Mouse (Mus musculus) liver, embryonic 15.5 days (tissue): ENCODE measurements at regions not wholly inside any gene's neighbourhood (a gene's known extent, or its start where the extent isn't known, plus 50 kb on each side); places are given as distances from the start of the nearest gene placed in this dataset.

ENCODE experiments used
- ATAC-seq: fragments of 200-750 bp; cut with Nextera tagmentation; 2 replicates; pipeline ENCODE4 v1.8.0; 2017; ENCODE audit warnings: moderate number of reproducible peaks, mild to moderate bottlenecking, moderate library complexity; ENCODE audit not compliant: insufficient read depth
- H3K27ac ChIP-seq: fragments of 300-500 bp; sonication (generic); replicated peaks from 2 replicates; pipeline ENCODE4 v1.5.1; 2015; ENCODE audit warnings: mild to moderate bottlenecking, inconsistent platforms
- H3K27me3 ChIP-seq: fragments of 300-500 bp; sonication (generic); 2 replicates; pipeline ENCODE4 v1.6.1; 2015; ENCODE audit warnings: mild to moderate bottlenecking, inconsistent platforms
- H3K36me3 ChIP-seq: fragments of 300-500 bp; sonication (generic); replicated peaks from 2 replicates; pipeline ENCODE4 v1.6.1; 2015; ENCODE audit warnings: moderate library complexity, mild to moderate bottlenecking, inconsistent platforms
- H3K4me1 ChIP-seq: fragments of 300-500 bp; sonication (generic); replicated peaks from 2 replicates; pipeline ENCODE4 v1.6.1; 2015; ENCODE audit warnings: inconsistent platforms
- H3K4me2 ChIP-seq: fragments of 300-500 bp; sonication (generic); 2 replicates; pipeline ENCODE4 v1.6.1; 2015; ENCODE audit warnings: moderate library complexity, mild to moderate bottlenecking, inconsistent platforms
- H3K4me3 ChIP-seq: fragments of 300-500 bp; sonication (generic); replicated peaks from 2 replicates; pipeline ENCODE4 v1.5.1; 2015; ENCODE audit warnings: mild to moderate bottlenecking, inconsistent platforms
- H3K9ac ChIP-seq: fragments of 300-500 bp; sonication (generic); 2 replicates; pipeline ENCODE4 v1.6.1; 2015; ENCODE audit warnings: moderate library complexity, mild to moderate bottlenecking, inconsistent platforms
- H3K9me3 ChIP-seq: fragments of 300-500 bp; sonication (generic); replicated peaks from 2 replicates; pipeline ENCODE4 v1.6.1; 2016; ENCODE audit warnings: inconsistent platforms
- WGBS: fragments of 180-500 bp; shearing (Covaris S2); methylation state at CpG from one replicate; pipeline ENCODE4 v1.1.7; 2015; ENCODE audit warnings: mixed read lengths; ENCODE audit not compliant: insufficient replicate concordance; 5-methylcytosine and 5-hydroxymethylcytosine counted together

GRCm38 (mm10) chr10:84143674-84144343 lies 296.6 kb downstream of the Nuak1 start:
- no peak overlapping the region for H3K4me2 ChIP-seq
- H3K36me3 ChIP-seq = no peaks in the 10 kb centered on the region
- H3K27ac ChIP-seq = no peak overlapping the region
- no peak overlapping the region for H3K4me3 ChIP-seq
- H3K27me3 ChIP-seq = no peaks in the 10 kb centered on the region
- no peaks in the 10 kb centered on the region for H3K4me1 ChIP-seq
- H3K9me3 ChIP-seq = no peaks in the 10 kb centered on the region
- no peak for ATAC-seq
- WGBS = 43% methylated on average over 5 of the region's 5 CpGs
- H3K9ac ChIP-seq = no peak overlapping the region

- Histone ChIP-seq H3K27me3 (no peaks in the 10 kb centered on the region), H3K9ac (no peak overlapping the region), H3K4me1 (no peaks in the 10 kb centered on the region), H3K9me3 (no peaks in the 10 kb centered on the region), H3K4me2 (no peak overlapping the region), H3K27ac (no peak overlapping the region), H3K4me3 (no peak overlapping the region), H3K36me3 (no peaks in the 10 kb centered on the region)
- ATAC-seq = no peak
These were observed 296.1 kb downstream of the Nuak1 start for GRCm38 (mm10) chr10:84144344-84144687.

DNA sequence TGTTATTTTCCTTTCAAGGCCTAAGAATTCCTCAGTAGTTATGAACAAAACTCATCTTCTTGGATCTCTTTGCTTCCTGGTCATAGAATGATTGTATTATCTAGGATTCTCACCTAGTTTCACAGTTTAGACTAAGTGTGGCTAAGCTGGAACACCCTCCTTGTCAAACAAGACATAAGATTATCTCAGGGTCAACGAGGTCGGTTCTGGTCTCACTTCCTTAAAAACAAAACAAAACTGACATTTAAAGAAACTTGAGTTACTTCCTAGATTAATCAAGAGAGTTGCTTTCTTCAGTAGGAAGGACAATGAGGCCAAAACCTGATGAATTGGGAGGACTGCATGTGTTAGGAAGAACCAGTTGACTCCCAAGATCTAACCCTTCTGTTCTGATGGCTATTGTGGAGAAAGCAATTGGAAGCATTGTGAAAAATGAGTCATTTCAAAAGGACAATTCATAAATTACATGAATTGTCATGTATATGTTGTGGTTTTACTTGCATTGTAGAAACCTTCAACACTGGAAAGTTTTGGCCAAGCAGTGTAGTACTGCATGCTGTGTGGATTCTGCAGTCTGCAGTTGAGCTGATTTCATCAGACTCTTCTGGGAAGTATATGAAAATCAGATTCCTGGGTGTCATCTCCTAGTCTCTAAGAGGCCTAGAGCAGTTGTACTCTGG lies 293.0 kb downstream of the Nuak1 start:
- Histone ChIP-seq H3K4me3 (no peak overlapping the region), H3K36me3 (no peaks in the 10 kb centered on the region), H3K9ac (no peak overlapping the region), H3K4me1 (no peaks in the 10 kb centered on the region), H3K4me2 (no peak overlapping the region), H3K9me3 (no peaks in the 10 kb centered on the region), H3K27me3 (no peaks in the 10 kb centered on the region), H3K27ac (no peak overlapping the region)
- no peak for ATAC-seq
- WGBS = 22% methylated on average over 2 of the region's 2 CpGs

DNA sequence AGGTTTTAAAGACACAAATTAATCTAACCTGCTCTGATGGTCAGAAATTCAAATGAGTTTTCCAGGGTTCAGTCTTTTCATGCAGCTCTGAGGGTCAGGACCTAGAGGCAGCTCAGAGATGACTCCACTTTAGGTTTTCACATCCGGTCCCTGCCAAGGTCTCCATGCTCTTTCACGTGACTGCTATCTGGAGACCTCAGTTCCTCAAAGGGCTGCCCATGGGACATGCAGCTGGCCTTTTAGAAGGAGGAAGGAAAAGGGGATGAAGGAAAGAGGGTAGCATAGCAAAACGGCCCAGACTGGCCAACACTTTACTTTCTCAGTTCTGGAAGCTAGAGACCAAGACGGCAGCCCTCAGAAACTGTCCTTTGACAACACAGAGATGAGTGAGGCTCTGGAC lies 276.6 kb downstream of the Nuak1 start:
- Histone ChIP-seq H3K27ac (no peak overlapping the region), H3K9me3 (no peaks in the 10 kb centered on the region), H3K4me2 (no peak overlapping the region), H3K4me3 (no peak overlapping the region), H3K27me3 (no peaks in the 10 kb centered on the region), H3K9ac (no peak overlapping the region), H3K36me3 (no peaks in the 10 kb centered on the region), H3K4me1 (no peaks in the 10 kb centered on the region)
- ATAC-seq = no peak
- 32% methylated on average over 4 of the region's 4 CpGs for WGBS

DNA sequence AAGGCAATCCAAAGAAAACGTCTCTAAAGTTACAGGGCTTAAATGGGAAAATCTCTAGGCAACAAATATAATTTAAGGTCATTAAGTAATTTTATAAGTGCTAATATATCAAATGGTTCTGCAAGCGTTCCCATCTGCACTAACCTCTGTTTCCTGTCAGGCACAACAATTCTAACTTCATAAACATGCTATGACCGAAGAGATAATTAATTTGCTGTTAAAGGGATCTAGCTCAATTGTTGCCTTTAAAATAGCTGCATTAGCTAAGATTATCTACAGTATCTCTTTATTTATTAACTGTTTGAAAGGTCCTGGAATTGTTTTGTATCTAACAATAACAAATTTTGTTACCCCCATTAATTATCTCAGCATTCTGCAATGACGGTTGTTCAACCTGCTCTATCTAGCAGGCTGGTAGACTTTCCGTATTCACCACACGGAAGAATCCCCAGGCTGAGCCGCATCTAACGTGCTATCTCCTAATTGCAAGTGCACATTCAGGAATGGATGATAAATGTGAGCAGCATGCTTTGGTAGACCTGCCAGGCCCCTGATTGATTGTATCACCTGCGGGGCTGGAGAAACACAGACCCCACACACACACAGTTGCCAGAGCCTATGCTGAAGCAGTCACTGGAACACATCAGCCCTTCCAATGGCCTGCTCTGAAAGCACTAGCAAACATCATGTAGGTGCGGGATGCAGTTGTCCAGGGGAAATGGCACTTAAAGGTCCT lies 274.4 kb downstream of the Nuak1 start:
- ATAC-seq = no peak
- no peaks in the 10 kb centered on the region for H3K36me3 ChIP-seq
- no peaks in the 10 kb centered on the region for H3K27me3 ChIP-seq
- no peak overlapping the region for H3K27ac ChIP-seq
- 63% methylated on average over 10 of the region's 10 CpGs for WGBS
- no peak overlapping the region for H3K9ac ChIP-seq
- H3K4me2 ChIP-seq = no peak overlapping the region
- H3K4me3 ChIP-seq = no peak overlapping the region
- H3K4me1 ChIP-seq = no peaks in the 10 kb centered on the region
- no peaks in the 10 kb centered on the region for H3K9me3 ChIP-seq

DNA sequence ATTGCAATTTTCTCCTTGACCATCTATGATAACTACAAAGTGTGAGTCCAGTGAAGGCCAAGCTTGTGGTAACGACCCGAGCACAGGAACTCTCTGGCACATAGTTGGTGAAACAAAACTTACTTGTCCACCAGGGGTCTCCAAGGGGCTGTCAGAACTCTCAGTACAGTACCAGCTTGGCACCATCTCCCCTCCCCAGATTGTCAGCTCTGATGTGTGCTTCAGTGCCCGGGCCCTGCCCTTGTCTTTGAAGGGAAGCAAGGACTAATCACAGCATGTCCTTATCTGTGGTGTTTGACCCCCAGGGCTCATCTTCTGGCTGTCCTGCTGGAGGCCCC lies 273.9 kb downstream of the Nuak1 start:
- H3K27me3 ChIP-seq = no peaks in the 10 kb centered on the region
- no peaks in the 10 kb centered on the region for H3K36me3 ChIP-seq
- no peak for ATAC-seq
- H3K4me2 ChIP-seq = no peak overlapping the region
- no peaks in the 10 kb centered on the region for H3K4me1 ChIP-seq
- H3K27ac ChIP-seq = no peak overlapping the region
- no peak overlapping the region for H3K4me3 ChIP-seq
- 23% methylated on average over 3 of the region's 3 CpGs for WGBS
- no peaks in the 10 kb centered on the region for H3K9me3 ChIP-seq
- no peak overlapping the region for H3K9ac ChIP-seq

GRCm38 (mm10) chr10:84172828-84173321 lies 267.5 kb downstream of the Nuak1 start:
- no peak for ATAC-seq
- Histone ChIP-seq H3K27ac (no peak overlapping the region), H3K4me3 (no peak overlapping the region), H3K9ac (no peak overlapping the region), H3K27me3 (no peaks in the 10 kb centered on the region), H3K9me3 (no peaks in the 10 kb centered on the region), H3K4me1 (no peaks in the 10 kb centered on the region), H3K36me3 (no peaks in the 10 kb centered on the region), H3K4me2 (no peak overlapping the region)
- WGBS = 65% methylated on average over 4 of the region's 4 CpGs

DNA sequence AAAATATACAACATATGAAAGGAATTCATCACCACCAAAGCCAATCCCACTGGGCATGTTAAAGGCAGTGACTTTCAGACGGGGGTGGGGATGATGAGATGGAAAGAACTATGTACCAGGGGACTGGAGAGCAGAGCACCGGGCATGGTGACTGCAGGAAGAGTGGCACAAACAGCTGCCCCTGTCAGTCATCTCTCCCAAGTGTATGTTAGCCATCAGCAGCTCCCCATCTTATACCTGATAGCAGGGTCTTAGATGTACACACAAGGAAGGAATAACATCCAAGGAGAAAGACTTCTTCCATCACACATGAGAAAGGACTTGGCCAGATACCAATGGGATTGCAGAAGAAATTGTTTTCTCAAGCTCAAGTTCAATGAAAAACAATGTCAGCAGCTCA lies 257.2 kb downstream of the Nuak1 start:
- Histone ChIP-seq H3K27ac (no peak overlapping the region), H3K9me3 (no peaks in the 10 kb centered on the region), H3K27me3 (no peaks in the 10 kb centered on the region), H3K36me3 (no peaks in the 10 kb centered on the region), H3K4me3 (no peak overlapping the region), H3K4me1 (no peaks in the 10 kb centered on the region), H3K9ac (no peak overlapping the region), H3K4me2 (no peak overlapping the region)
- 56% methylated on average over 2 of the region's 2 CpGs for WGBS
- ATAC-seq = no peak

DNA sequence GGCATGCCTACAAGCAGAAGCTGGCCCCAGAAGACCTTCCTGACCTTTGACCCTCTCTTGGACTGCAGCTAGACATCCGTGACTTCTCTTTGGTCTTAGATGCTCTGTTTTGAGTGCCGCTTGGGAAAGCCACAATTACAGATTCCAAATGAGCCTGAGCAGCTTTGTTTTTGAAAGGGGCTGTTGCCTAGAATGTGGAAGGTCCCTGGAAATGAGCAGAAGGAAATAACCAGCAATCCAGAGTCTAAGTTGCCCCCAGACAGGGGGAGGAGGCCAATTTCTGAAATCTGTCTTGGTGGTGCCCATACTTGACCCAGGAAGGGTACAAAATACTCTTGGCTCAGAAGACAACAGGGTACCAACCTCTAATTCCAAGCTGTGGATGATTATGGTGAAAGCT lies 253.9 kb downstream of the Nuak1 start:
- no peaks in the 10 kb centered on the region for H3K9me3 ChIP-seq
- H3K27ac ChIP-seq = no peak overlapping the region
- no peak for ATAC-seq
- H3K36me3 ChIP-seq = no peaks in the 10 kb centered on the region
- 43% methylated on average over 2 of the region's 2 CpGs for WGBS
- H3K4me1 ChIP-seq = no peaks in the 10 kb centered on the region
- no peak overlapping the region for H3K4me2 ChIP-seq
- no peaks in the 10 kb centered on the region for H3K27me3 ChIP-seq
- H3K9ac ChIP-seq = no peak overlapping the region
- H3K4me3 ChIP-seq = no peak overlapping the region

- no peak overlapping the region for H3K27ac ChIP-seq
- H3K4me3 ChIP-seq = no peak overlapping the region
- H3K4me2 ChIP-seq = no peak overlapping the region
- H3K4me1 ChIP-seq = no peaks in the 10 kb centered on the region
- H3K36me3 ChIP-seq = no peaks in the 10 kb centered on the region
- 57% methylated on average over 2 of the region's 2 CpGs for WGBS
- no peak overlapping the region for H3K9ac ChIP-seq
- no peaks in the 10 kb centered on the region for H3K9me3 ChIP-seq
- ATAC-seq = no peak
- H3K27me3 ChIP-seq = no peaks in the 10 kb centered on the region
These were observed 241.4 kb downstream of the Nuak1 start for GRCm38 (mm10) chr10:84199035-84199434.

GRCm38 (mm10) chr10:84201785-84202184 lies 238.6 kb downstream of the Nuak1 start:
- no peaks in the 10 kb centered on the region for H3K4me1 ChIP-seq
- H3K4me3 ChIP-seq = no peak overlapping the region
- no peak for ATAC-seq
- no peaks in the 10 kb centered on the region for H3K36me3 ChIP-seq
- H3K4me2 ChIP-seq = no peak overlapping the region
- H3K27ac ChIP-seq = no peak overlapping the region
- H3K9ac ChIP-seq = no peak overlapping the region
- H3K9me3 ChIP-seq = no peaks in the 10 kb centered on the region
- WGBS = 34% methylated on average over 3 of the region's 3 CpGs
- H3K27me3 ChIP-seq = no peaks in the 10 kb centered on the region
